Mouse (Mus musculus): ENCODE data around the gene Krt32.

Krt32 gene

GRCm38 (mm10) chr11:100055686-100056655 is 32.1 kb downstream of the Krt32 start:
- no peak for DNase-seq (ENCODE audit: low read depth, low spot score)

DNA sequence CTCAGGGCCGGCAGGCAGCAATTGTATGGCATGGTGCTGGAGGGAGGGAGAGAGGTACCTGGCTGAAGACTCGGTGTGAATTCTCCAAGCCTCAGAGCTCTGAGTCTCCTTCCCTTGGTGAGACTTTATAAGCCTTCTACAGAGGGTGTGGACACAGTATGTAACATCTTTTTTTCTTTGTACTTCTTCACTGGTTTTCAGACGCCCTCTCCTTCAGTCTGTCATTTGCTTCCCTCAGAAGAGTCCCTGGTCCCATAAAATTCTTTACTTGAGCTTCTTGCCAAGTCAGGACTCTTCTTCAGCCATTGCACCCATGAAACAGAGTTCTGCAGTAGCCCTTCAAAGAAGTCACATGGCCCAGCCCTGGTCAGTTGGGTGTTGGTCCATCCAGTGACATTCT is 37.6 kb downstream of the Krt32 start, which contains the start of gene Krt31:
TSS of gene Krt31 (minus strand) at position 101 of the 400 bp plus-strand sequence.
- no peak for DNase-seq (ENCODE audit: low read depth, low spot score)

DNA sequence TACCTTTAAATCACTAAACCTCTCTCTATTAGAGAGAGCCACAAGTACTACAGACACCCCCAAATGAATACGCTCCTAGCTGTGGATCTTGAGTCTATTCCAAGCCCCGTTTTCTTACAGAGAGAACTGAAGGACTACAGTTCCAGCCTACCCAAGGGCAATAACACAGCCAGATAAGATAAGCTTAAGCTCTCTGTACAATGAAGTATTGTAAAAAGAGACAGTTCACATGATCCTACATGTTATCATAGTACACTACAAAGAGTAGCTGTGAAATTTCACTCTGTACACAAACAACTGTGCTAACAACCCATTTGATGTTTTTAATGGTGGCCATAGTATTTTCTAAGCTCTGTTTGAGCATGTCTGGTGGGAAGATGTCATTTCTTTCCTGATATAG is 40.8 kb downstream of the Krt32 start:
- DNase-seq (ENCODE audit: low read depth, low spot score): no peak

- DNase-seq (ENCODE audit: low read depth, low spot score): no peak
Measured at GRCm38 (mm10) chr11:100046303-100046866, 41.6 kb downstream of the Krt32 start.

- no peak for DNase-seq (ENCODE audit: low read depth, low spot score)
Measured at GRCm38 (mm10) chr11:100041454-100041853, 46.6 kb downstream of the Krt32 start, which contains the start of gene Krt34. Gene Krt34 (minus strand): TSS chr11:100041554.

All from skeletal muscle tissue, adult 2 months (tissue).